Mouse (Mus musculus) CH12.LX (cell line): ENCODE measurements around the gene Banf2. TPM values are rescaled to one million over a fixed set of nuclear protein-coding genes. Genes with fewer than 3 reads are reported as not detected.

Experiments
- DNase-seq: peaks from one replicate; pipeline ENCODE4 v3.0.0-alpha.2; 2013; ENCODE audit errors: extremely low read depth
- H3K27ac ChIP-seq: 2 replicates; pipeline ENCODE4 v1.5.1; 2012; ENCODE audit warnings: low read depth, mild to moderate bottlenecking, control low read depth, moderate library complexity; ENCODE audit not compliant: insufficient read depth
- H3K27me3 ChIP-seq: replicated peaks from 2 replicates; pipeline ENCODE3; 2012; ENCODE audit warnings: inconsistent platforms
- H3K36me3 ChIP-seq, 2 experiments: replicated peaks in 1 of 2; 2 replicates each; pipeline versions ENCODE3 to v1.6.1; 2012; ENCODE audit warnings: inconsistent platforms in 1 of 2, low read length in 1 of 2, mild to moderate bottlenecking in 1 of 2, mixed read lengths in 1 of 2, moderate library complexity in 1 of 2; ENCODE audit not compliant: control insufficient read depth in 1 of 2, insufficient read depth in 1 of 2
- H3K4me1 ChIP-seq, 2 experiments: 2 replicates each; pipeline ENCODE4 v1.6.1; 2012; ENCODE audit warnings: inconsistent platforms in 1 of 2, moderate library complexity in 1 of 2; ENCODE audit not compliant: insufficient read depth in 2 of 2, control insufficient read depth in 1 of 2
- H3K4me2 ChIP-seq: 2 replicates; pipeline ENCODE4 v1.6.1; 2012; ENCODE audit warnings: low read depth, mild to moderate bottlenecking, control low read depth; ENCODE audit not compliant: poor library complexity, insufficient read depth, severe bottlenecking
- H3K4me3 ChIP-seq, 3 experiments: fragments of 150-350 bp in 1 of 3; sonication (generic) in 1 of 3; replicated peaks in 1 of 3; 2 replicates each; pipeline versions ENCODE3 to v1.5.1; 2011 to 2012; ENCODE audit warnings: low read depth in 2 of 3, low read length in 2 of 3, mild to moderate bottlenecking in 2 of 3, moderate library complexity in 2 of 3, control low read depth in 1 of 3, improper control_type of control experiment in 1 of 3, inconsistent platforms in 1 of 3, mixed read lengths in 1 of 3; ENCODE audit not compliant: poor library complexity in 1 of 3
- H3K79me2 ChIP-seq: replicated peaks from 2 replicates; pipeline ENCODE4 v1.6.1; 2012; ENCODE audit warnings: mild to moderate bottlenecking, moderate library complexity; ENCODE audit not compliant: control insufficient read depth, poor library complexity, insufficient read depth, severe bottlenecking; ENCODE audit errors: extremely low read depth
- H3K9ac ChIP-seq: 2 replicates; pipeline ENCODE4 v1.6.1; 2012; ENCODE audit warnings: low read depth, mild to moderate bottlenecking, control low read depth, moderate library complexity; ENCODE audit not compliant: insufficient read depth
- H3K9me3 ChIP-seq: replicated peaks from 2 replicates; pipeline ENCODE3; 2012; ENCODE audit warnings: low read length, inconsistent platforms, mixed read lengths
- BHLHE40 ChIP-seq: IDR thresholded peaks from 2 replicates; pipeline ENCODE4 v1.6.1; 2011; ENCODE audit warnings: mild to moderate bottlenecking, low read depth, low read length, improper control_type of control experiment
- CHD1 ChIP-seq: IDR thresholded peaks from 2 replicates; pipeline ENCODE4 v1.6.1; 2012; ENCODE audit warnings: low read depth, low read length, improper control_type of control experiment, inconsistent platforms
- CHD2 ChIP-seq: IDR thresholded peaks from 2 replicates; pipeline ENCODE4 v1.6.1; 2011; ENCODE audit warnings: low read length, improper control_type of control experiment
- CTCF ChIP-seq, 2 experiments: IDR thresholded peaks in 1 of 2; conservative IDR thresholded peaks in 1 of 2; 2 replicates each; pipeline ENCODE4 v1.5.1; 2011 to 2012; ENCODE audit warnings: low read depth in 2 of 2, low read length in 2 of 2, improper control_type of control experiment in 1 of 2, inconsistent platforms in 1 of 2, mild to moderate bottlenecking in 1 of 2, moderate library complexity in 1 of 2
- E2F4 ChIP-seq: IDR thresholded peaks from 2 replicates; pipeline ENCODE4 v1.6.1; 2011; ENCODE audit warnings: low read depth, low read length, improper control_type of control experiment; ENCODE audit not compliant: insufficient replicate concordance
- ELF1 ChIP-seq: IDR thresholded peaks from 2 replicates; pipeline ENCODE4 v1.6.1; 2014; ENCODE audit warnings: low read depth, mild to moderate bottlenecking, inconsistent platforms, low read length, improper control_type of control experiment
- EP300 ChIP-seq: IDR thresholded peaks from 2 replicates; pipeline ENCODE4 v1.6.1; 2011; ENCODE audit warnings: low read length, improper control_type of control experiment
- ETS1 ChIP-seq: conservative IDR thresholded peaks from 2 replicates; pipeline ENCODE4 v1.6.1; 2012; ENCODE audit warnings: low read depth, mild to moderate bottlenecking, inconsistent platforms, low read length, improper control_type of control experiment, moderate library complexity
- GABPA ChIP-seq: IDR thresholded peaks from 2 replicates; pipeline ENCODE4 v1.6.1; 2012; ENCODE audit warnings: low read depth, low read length, improper control_type of control experiment, inconsistent platforms; ENCODE audit not compliant: insufficient replicate concordance
- HCFC1 ChIP-seq: IDR thresholded peaks from 2 replicates; pipeline ENCODE4 v1.6.1; 2012; ENCODE audit warnings: low read depth, mild to moderate bottlenecking, inconsistent platforms, low read length, improper control_type of control experiment
- IRF4 ChIP-seq: IDR thresholded peaks from 2 replicates; pipeline ENCODE4 v1.6.1; 2014; ENCODE audit warnings: low read depth, mild to moderate bottlenecking, inconsistent platforms, low read length, improper control_type of control experiment
- JUN ChIP-seq: IDR thresholded peaks from 2 replicates; pipeline ENCODE4 v1.6.1; 2011; ENCODE audit warnings: low read depth, mild to moderate bottlenecking, low read length, improper control_type of control experiment, moderate library complexity; ENCODE audit not compliant: insufficient read depth
- JUND ChIP-seq: conservative IDR thresholded peaks from 2 replicates; pipeline ENCODE4 v1.6.1; 2011; ENCODE audit warnings: low read depth, low read length, improper control_type of control experiment
- KAT2A ChIP-seq: IDR thresholded peaks from 2 replicates; pipeline ENCODE4 v1.6.1; 2012; ENCODE audit warnings: low read length, improper control_type of control experiment, inconsistent platforms; ENCODE audit not compliant: insufficient replicate concordance
- MAFK ChIP-seq: IDR thresholded peaks from 2 replicates; pipeline ENCODE4 v1.6.1; 2011; ENCODE audit warnings: low read length, improper control_type of control experiment; ENCODE audit not compliant: insufficient replicate concordance
- MAX ChIP-seq: IDR thresholded peaks from 2 replicates; pipeline ENCODE4 v1.6.1; 2011; ENCODE audit warnings: low read length, improper control_type of control experiment
- MAZ ChIP-seq: IDR thresholded peaks from 2 replicates; pipeline ENCODE4 v1.6.1; 2012; ENCODE audit warnings: low read depth, mild to moderate bottlenecking, inconsistent platforms, low read length, improper control_type of control experiment, moderate library complexity
- MEF2A ChIP-seq: IDR thresholded peaks from 2 replicates; pipeline ENCODE4 v1.6.1; 2014; ENCODE audit warnings: low read depth, mild to moderate bottlenecking, inconsistent platforms, low read length, improper control_type of control experiment, borderline replicate concordance
- MXI1 ChIP-seq: IDR thresholded peaks from 2 replicates; pipeline ENCODE4 v1.6.1; 2011; ENCODE audit warnings: mild to moderate bottlenecking, low read depth, low read length, improper control_type of control experiment
- MYC ChIP-seq: IDR thresholded peaks from 2 replicates; pipeline ENCODE4 v1.6.1; 2011; ENCODE audit warnings: low read depth, mild to moderate bottlenecking, improper control_type of control experiment, low read length
- NELFE ChIP-seq: IDR thresholded peaks from 2 replicates; pipeline ENCODE4 v1.6.1; 2011; ENCODE audit warnings: low read depth, low read length, improper control_type of control experiment
- NRF1 ChIP-seq: IDR thresholded peaks from 2 replicates; pipeline ENCODE4 v1.6.1; 2014; ENCODE audit warnings: low read depth, mild to moderate bottlenecking, inconsistent platforms, low read length, improper control_type of control experiment, moderate library complexity
- PAX5 ChIP-seq: IDR thresholded peaks from 2 replicates; pipeline ENCODE4 v1.6.1; 2012; ENCODE audit warnings: low read length, inconsistent platforms, mixed read lengths
- POLR2A ChIP-seq: IDR thresholded peaks from 2 replicates; pipeline ENCODE4 v1.6.1; 2011; ENCODE audit warnings: low read depth, mild to moderate bottlenecking, improper control_type of control experiment, low read length
- POLR2AphosphoS2 ChIP-seq: IDR thresholded peaks from 2 replicates; pipeline ENCODE4 v1.6.1; 2011; ENCODE audit warnings: low read depth, low read length, improper control_type of control experiment
- RAD21 ChIP-seq: IDR thresholded peaks from 2 replicates; pipeline ENCODE4 v1.6.1; 2011; ENCODE audit warnings: low read depth, mild to moderate bottlenecking, low read length, improper control_type of control experiment, moderate library complexity
- RCOR1 ChIP-seq: conservative IDR thresholded peaks from 2 replicates; pipeline ENCODE4 v1.6.1; 2012; ENCODE audit warnings: low read depth, mild to moderate bottlenecking, inconsistent platforms, low read length, improper control_type of control experiment
- SIN3A ChIP-seq: IDR thresholded peaks from 2 replicates; pipeline ENCODE4 v1.6.1; 2012; ENCODE audit warnings: low read length, improper control_type of control experiment, inconsistent platforms
- SMC3 ChIP-seq: IDR thresholded peaks from 2 replicates; pipeline ENCODE4 v1.6.1; 2011; ENCODE audit warnings: low read depth, low read length, improper control_type of control experiment
- TBP ChIP-seq: conservative IDR thresholded peaks from 2 replicates; pipeline ENCODE4 v1.6.1; 2011; ENCODE audit warnings: low read depth, low read length, improper control_type of control experiment
- TCF12 ChIP-seq: IDR thresholded peaks from 2 replicates; pipeline ENCODE4 v1.6.1; 2014; ENCODE audit warnings: low read depth, mild to moderate bottlenecking, inconsistent platforms, low read length, improper control_type of control experiment
- UBTF ChIP-seq: IDR thresholded peaks from 2 replicates; pipeline ENCODE4 v1.6.1; 2012; ENCODE audit warnings: low read depth, mild to moderate bottlenecking, inconsistent platforms, low read length, improper control_type of control experiment, moderate library complexity
- USF1 ChIP-seq: IDR thresholded peaks from 2 replicates; pipeline ENCODE4 v1.6.1; 2014; ENCODE audit warnings: low read depth, mild to moderate bottlenecking, inconsistent platforms, low read length, improper control_type of control experiment
- USF2 ChIP-seq: conservative IDR thresholded peaks from 2 replicates; pipeline ENCODE4 v1.6.1; 2011; ENCODE audit warnings: low read depth, low read length, improper control_type of control experiment
- ZC3H11A ChIP-seq: IDR thresholded peaks from 2 replicates; pipeline ENCODE4 v1.6.1; 2012; ENCODE audit warnings: low read depth, mild to moderate bottlenecking, inconsistent platforms, low read length, improper control_type of control experiment
- ZKSCAN1 ChIP-seq: IDR thresholded peaks from 2 replicates; pipeline ENCODE4 v1.6.1; 2012; ENCODE audit warnings: low read depth, inconsistent platforms, low read length, improper control_type of control experiment, borderline replicate concordance
- ZMIZ1 ChIP-seq: IDR thresholded peaks from 2 replicates; pipeline ENCODE4 v1.6.1; 2012; ENCODE audit warnings: low read depth, mild to moderate bottlenecking, inconsistent platforms, low read length, improper control_type of control experiment
- ZNF384 ChIP-seq: IDR thresholded peaks from 2 replicates; pipeline ENCODE4 v1.6.1; 2012; ENCODE audit warnings: low read depth, low read length, improper control_type of control experiment, inconsistent platforms
- dilution Hi-C: fragments of 300-500 bp; cut with MboI; formaldehyde crosslinking; loops from 2 replicates; pipeline ENCODE4 v1.14.3; 2020; ENCODE audit warnings: low sequenced_read_pairs; ENCODE audit not compliant: extremely low pct_unique_long_range_greater_than_20kb, extremely low pct_ligation_motif_present
- in situ Hi-C: fragments of 300-500 bp; cut with MboI; formaldehyde crosslinking; loops from 3 replicates; pipeline ENCODE4 v1.14.3; 2019; ENCODE audit warnings: low sequenced_read_pairs, low pct_ligation_motif_present, low pct_unique_long_range_greater_than_20kb, mixed read lengths
- polyA plus RNA-seq: library from polyadenylated mRNA; unstranded; fragments of >175 nt; gene quantifications from 2 replicates; pipeline ENCODE4 v1.2.1, GENCODE M21; 2012; ENCODE audit warnings: low read depth; ENCODE audit not compliant: insufficient read length
- total RNA-seq, 2 experiments: library from RNA; depleted of rRNA; stranded (reverse); fragments of 300-350 nt in 1 of 2; fragments of >200 nt in 1 of 2; gene quantifications; 2 replicates each; pipeline ENCODE4 v1.2.3; 2012 to 2014

Gene Banf2
- total and polyA plus RNA-seq, 3 experiments = not detected

- peak overlapping the region; percentile 86 for H3K27ac ChIP-seq
- dilution Hi-C loops (no loop called here), in situ Hi-C loops (loop anchor here (10.0 kb wide), 1 partner anchor 104 kb away; no protein-coding TSS in a partner anchor)
- H3K9ac ChIP-seq = peak overlapping the region; percentile 84
- peaks cover 24% of the 10 kb centered on the region for H3K79me2 ChIP-seq
- H3K27me3 ChIP-seq = peaks cover 7% of the 10 kb centered on the region
- peaks cover 0 to 28% of the 10 kb centered on the region in 2 experiments for H3K36me3 ChIP-seq
- peak; percentile 69 for DNase-seq
- no peaks in the 10 kb centered on the region for H3K9me3 ChIP-seq
- peak overlapping the region; percentile 64 to 91 (median 85) for H3K4me3 ChIP-seq
- peak overlapping the region; percentile 52; the same call in 1 of the 2 replicates for H3K4me2 ChIP-seq
- H3K4me1 ChIP-seq = peaks cover 5 to 39% of the 10 kb centered on the region in 2 experiments; a peak in 2 of 4 replicates
- no peak for TF ChIP-seq USF2
- no peak for TF ChIP-seq ZMIZ1
- TF ChIP-seq SMC3 = peak; percentile 73
- TF ChIP-seq ETS1 = peak; percentile 63
- no peak for TF ChIP-seq NRF1
- TF ChIP-seq MYC = no peak
- TF ChIP-seq MAFK = no peak
- TF ChIP-seq JUN = no peak
- no peak for TF ChIP-seq CHD1
- TF ChIP-seq CTCF (conservative IDR thresholded peaks at IDR 0.05 in 1 of 2, IDR thresholded peaks at IDR 0.05 in 1 of 2; ENCODE audit: low read depth in 2 of 2, low read length in 2 of 2) = peak in 1 of 2 experiments; percentile 72; a peak in 2 of 4 replicates
- TF ChIP-seq POLR2AphosphoS2 = no peak
- peak; percentile 44 for TF ChIP-seq RAD21
- TF ChIP-seq MAZ = peak; percentile 43; the same call in 1 of the 2 replicates
- no peak for TF ChIP-seq POLR2A
- peak; percentile 71 for TF ChIP-seq UBTF
- TF ChIP-seq NELFE = no peak
- no peak for TF ChIP-seq PAX5
- no peak for TF ChIP-seq ZNF384
- TF ChIP-seq SIN3A = no peak; the same call in none of the 2 replicates
- no peak for TF ChIP-seq CHD2
- TF ChIP-seq MXI1 = peak; percentile 51; the same call in 1 of the 2 replicates
- 0 out of 2 replicates have a peak, but pooled peaks have one; percentile 58 for TF ChIP-seq IRF4
- no peak for TF ChIP-seq ZKSCAN1
- TF ChIP-seq TCF12 = peak; percentile 38; the same call in 1 of the 2 replicates
- no peak for TF ChIP-seq KAT2A
- TF ChIP-seq TBP = no peak
- no peak for TF ChIP-seq USF1
- TF ChIP-seq ZC3H11A = no peak
- peak; percentile 64; the same call in 1 of the 2 replicates for TF ChIP-seq MEF2A
- no peak for TF ChIP-seq RCOR1
- no peak for TF ChIP-seq EP300
- no peak for TF ChIP-seq JUND
- no peak for TF ChIP-seq E2F4
- no peak for TF ChIP-seq BHLHE40
- TF ChIP-seq MAX = no peak; the same call in 1 of the 2 replicates
- TF ChIP-seq GABPA = no peak
- peak; percentile 43; the same call in 1 of the 2 replicates for TF ChIP-seq ELF1
- TF ChIP-seq HCFC1 = peak; percentile 49; the same call in 1 of the 2 replicates
Observed at GRCm38 (mm10) chr2:144010282-144011044, 22.4 kb upstream of the Banf2 start.
